Mouse (Mus musculus): ENCODE data around the gene Cdadc1. TPM values are rescaled to one million over a fixed set of nuclear protein-coding genes. Genes with fewer than 3 reads are reported as not detected.
A peak's percentile ranks its signal among the peaks of the same experiment; 100 is the strongest.

Gene Cdadc1
- polyA plus RNA-seq, 1 experiment, result 17.8 TPM

- H3K4me1 ChIP-seq (ENCODE audit: control insufficient read depth, insufficient read depth, low read length), result no peaks in the 10 kb centered on the region
- no peak for TF ChIP-seq EP300 (IDR thresholded peaks at IDR 0.05; ENCODE audit: insufficient read depth, low read depth, low read length)
- no peak for TF ChIP-seq CTCF (IDR thresholded peaks at IDR 0.05; ENCODE audit: low read depth, low read length)
- H3K4me3 ChIP-seq (ENCODE audit: low read depth, low read length), result no peak overlapping the region
- H3K9me3 ChIP-seq (replicated peaks; ENCODE audit: control insufficient read depth, insufficient read depth, low read length, poor library complexity, severe bottlenecking), result no peaks in the 10 kb centered on the region
- no peaks in the 10 kb centered on the region for H3K36me3 ChIP-seq (ENCODE audit: control insufficient read depth, insufficient read depth, low read length, poor library complexity, severe bottlenecking)
- no peak overlapping the region for H3K27ac ChIP-seq (ENCODE audit: insufficient read depth, low read length)
- no peaks in the 10 kb centered on the region for H3K27me3 ChIP-seq (ENCODE audit: control insufficient read depth, insufficient read depth, low read length, poor library complexity, severe bottlenecking)
- no peak overlapping the region for H3K9ac ChIP-seq (ENCODE audit: low read depth, poor library complexity, severe bottlenecking)
These were observed 6.4 kb upstream of the Cdadc1 start for GRCm38 (mm10) chr14:59604002-59604645.

DNA sequence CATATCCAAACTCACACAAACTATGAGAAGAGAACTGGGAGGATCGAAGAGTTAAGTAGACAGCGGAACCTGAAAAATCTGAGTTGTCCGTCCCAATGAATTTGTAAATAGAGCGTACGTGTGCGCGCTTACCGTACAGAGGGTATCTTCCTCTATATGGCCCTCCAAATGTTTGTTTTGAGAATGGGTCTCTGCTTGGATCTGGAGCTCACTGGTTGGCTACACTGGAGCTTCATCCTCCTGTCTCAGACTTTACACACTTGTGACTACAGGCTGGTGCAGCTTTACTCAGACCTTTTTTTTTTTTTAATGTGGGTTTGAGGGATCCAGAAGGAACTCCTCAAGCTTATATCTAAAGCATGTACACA is 485 bp upstream of the Cdadc1 start:
- no peaks in the 10 kb centered on the region for H3K9me3 ChIP-seq (replicated peaks; ENCODE audit: control insufficient read depth, insufficient read depth, low read length, poor library complexity, severe bottlenecking)
- peaks cover 3% of the 10 kb centered on the region; the same call in 1 of the 2 replicates for H3K36me3 ChIP-seq (ENCODE audit: control insufficient read depth, insufficient read depth, low read length, poor library complexity, severe bottlenecking)
- peak overlapping the region; percentile 37 for H3K9ac ChIP-seq (ENCODE audit: low read depth, poor library complexity, severe bottlenecking)
- no peaks in the 10 kb centered on the region for H3K4me1 ChIP-seq (ENCODE audit: control insufficient read depth, insufficient read depth, low read length)
- H3K4me3 ChIP-seq (ENCODE audit: low read depth, low read length), result peak overlapping the region; percentile 96
- H3K27ac ChIP-seq (ENCODE audit: insufficient read depth, low read length), result no peak overlapping the region
- TF ChIP-seq EP300 (IDR thresholded peaks at IDR 0.05; ENCODE audit: insufficient read depth, low read depth, low read length), result no peak
- no peak for TF ChIP-seq CTCF (IDR thresholded peaks at IDR 0.05; ENCODE audit: low read depth, low read length)
- TF ChIP-seq POLR2A (IDR thresholded peaks at IDR 0.05; ENCODE audit: insufficient read depth, low read length), result no peak
- no peaks in the 10 kb centered on the region for H3K27me3 ChIP-seq (ENCODE audit: control insufficient read depth, insufficient read depth, low read length, poor library complexity, severe bottlenecking)

DNA sequence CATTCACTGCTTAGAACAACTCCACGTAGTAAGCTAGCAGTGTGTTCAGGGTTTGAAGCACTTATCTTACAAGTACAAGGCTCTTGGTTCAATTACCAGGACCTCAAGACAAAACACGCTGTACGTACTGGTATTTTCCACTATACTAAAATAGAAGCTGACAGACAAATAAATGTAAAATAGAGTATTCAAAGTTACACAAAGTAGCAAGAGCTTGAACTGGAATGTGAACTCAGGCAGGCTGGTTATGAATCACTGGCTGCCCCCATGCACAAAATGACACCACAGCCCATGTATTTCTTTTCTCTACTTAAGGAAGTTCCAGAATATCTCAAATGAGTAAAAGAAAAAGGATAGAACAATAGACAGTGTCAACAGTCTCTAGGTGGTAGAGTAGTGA is 2.8 kb downstream of the Cdadc1 start:
- no peak overlapping the region for H3K9ac ChIP-seq (ENCODE audit: low read depth, poor library complexity, severe bottlenecking)
- H3K27ac ChIP-seq (ENCODE audit: insufficient read depth, low read length), result no peak overlapping the region
- no peaks in the 10 kb centered on the region for H3K9me3 ChIP-seq (replicated peaks; ENCODE audit: control insufficient read depth, insufficient read depth, low read length, poor library complexity, severe bottlenecking)
- H3K36me3 ChIP-seq (ENCODE audit: control insufficient read depth, insufficient read depth, low read length, poor library complexity, severe bottlenecking), result peaks cover 5% of the 10 kb centered on the region
- H3K4me3 ChIP-seq (ENCODE audit: low read depth, low read length), result no peak overlapping the region
- H3K27me3 ChIP-seq (ENCODE audit: control insufficient read depth, insufficient read depth, low read length, poor library complexity, severe bottlenecking), result no peaks in the 10 kb centered on the region
- TF ChIP-seq POLR2A (IDR thresholded peaks at IDR 0.05; ENCODE audit: insufficient read depth, low read length) (no peak), CTCF (IDR thresholded peaks at IDR 0.05; ENCODE audit: low read depth, low read length) (no peak), EP300 (IDR thresholded peaks at IDR 0.05; ENCODE audit: insufficient read depth, low read depth, low read length) (no peak)
- no peaks in the 10 kb centered on the region for H3K4me1 ChIP-seq (ENCODE audit: control insufficient read depth, insufficient read depth, low read length)

GRCm38 (mm10) chr14:59592593-59592992 is 5.2 kb downstream of the Cdadc1 start:
- TF ChIP-seq EP300 (IDR thresholded peaks at IDR 0.05; ENCODE audit: insufficient read depth, low read depth, low read length), result no peak
- no peak for TF ChIP-seq POLR2A (IDR thresholded peaks at IDR 0.05; ENCODE audit: insufficient read depth, low read length)
- TF ChIP-seq CTCF (IDR thresholded peaks at IDR 0.05; ENCODE audit: low read depth, low read length), result no peak
- Histone ChIP-seq H3K27ac (ENCODE audit: insufficient read depth, low read length) (no peak overlapping the region), H3K9ac (ENCODE audit: low read depth, poor library complexity, severe bottlenecking) (no peak overlapping the region), H3K4me1 (ENCODE audit: control insufficient read depth, insufficient read depth, low read length) (no peaks in the 10 kb centered on the region), H3K4me3 (ENCODE audit: low read depth, low read length) (no peak overlapping the region), H3K27me3 (ENCODE audit: control insufficient read depth, insufficient read depth, low read length, poor library complexity, severe bottlenecking) (no peaks in the 10 kb centered on the region), H3K36me3 (ENCODE audit: control insufficient read depth, insufficient read depth, low read length, poor library complexity, severe bottlenecking) (peaks cover 12% of the 10 kb centered on the region), H3K9me3 (replicated peaks; ENCODE audit: control insufficient read depth, insufficient read depth, low read length, poor library complexity, severe bottlenecking) (no peaks in the 10 kb centered on the region)

DNA sequence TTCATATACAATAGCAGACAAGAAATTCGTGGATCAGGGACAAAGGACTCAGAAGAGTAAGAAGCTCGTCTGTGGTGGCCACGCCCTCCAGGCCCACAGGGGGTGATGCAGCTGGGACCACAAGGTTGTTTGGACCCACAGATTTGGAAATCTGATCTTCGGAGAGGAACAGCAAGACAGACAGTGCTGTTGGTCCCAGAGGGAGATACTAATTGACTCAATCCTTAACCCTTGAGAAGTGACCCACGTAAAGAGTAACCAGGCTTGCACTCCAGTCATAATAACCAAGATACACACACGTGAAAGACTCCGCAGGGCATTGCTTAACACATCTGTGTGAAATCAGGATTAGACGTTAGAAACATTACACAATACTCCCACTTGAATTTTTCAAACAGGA is 5.9 kb downstream of the Cdadc1 start:
- H3K9me3 ChIP-seq (replicated peaks; ENCODE audit: control insufficient read depth, insufficient read depth, low read length, poor library complexity, severe bottlenecking), result no peaks in the 10 kb centered on the region
- H3K27ac ChIP-seq (ENCODE audit: insufficient read depth, low read length), result no peak overlapping the region
- H3K27me3 ChIP-seq (ENCODE audit: control insufficient read depth, insufficient read depth, low read length, poor library complexity, severe bottlenecking), result no peaks in the 10 kb centered on the region
- H3K36me3 ChIP-seq (ENCODE audit: control insufficient read depth, insufficient read depth, low read length, poor library complexity, severe bottlenecking), result peaks cover 12% of the 10 kb centered on the region
- no peak for TF ChIP-seq EP300 (IDR thresholded peaks at IDR 0.05; ENCODE audit: insufficient read depth, low read depth, low read length)
- TF ChIP-seq CTCF (IDR thresholded peaks at IDR 0.05; ENCODE audit: low read depth, low read length), result no peak
- no peak for TF ChIP-seq POLR2A (IDR thresholded peaks at IDR 0.05; ENCODE audit: insufficient read depth, low read length)
- no peaks in the 10 kb centered on the region for H3K4me1 ChIP-seq (ENCODE audit: control insufficient read depth, insufficient read depth, low read length)
- H3K4me3 ChIP-seq (ENCODE audit: low read depth, low read length), result no peak overlapping the region
- H3K9ac ChIP-seq (ENCODE audit: low read depth, poor library complexity, severe bottlenecking), result no peak overlapping the region

- H3K4me1 ChIP-seq (ENCODE audit: control insufficient read depth, insufficient read depth, low read length), result no peaks in the 10 kb centered on the region
- no peak overlapping the region for H3K27ac ChIP-seq (ENCODE audit: insufficient read depth, low read length)
- no peaks in the 10 kb centered on the region for H3K9me3 ChIP-seq (replicated peaks; ENCODE audit: control insufficient read depth, insufficient read depth, low read length, poor library complexity, severe bottlenecking)
- H3K4me3 ChIP-seq (ENCODE audit: low read depth, low read length), result no peak overlapping the region
- H3K27me3 ChIP-seq (ENCODE audit: control insufficient read depth, insufficient read depth, low read length, poor library complexity, severe bottlenecking), result no peaks in the 10 kb centered on the region
- peaks cover 19% of the 10 kb centered on the region for H3K36me3 ChIP-seq (ENCODE audit: control insufficient read depth, insufficient read depth, low read length, poor library complexity, severe bottlenecking)
- TF ChIP-seq EP300 (IDR thresholded peaks at IDR 0.05; ENCODE audit: insufficient read depth, low read depth, low read length), result no peak
- TF ChIP-seq CTCF (IDR thresholded peaks at IDR 0.05; ENCODE audit: low read depth, low read length), result no peak
- TF ChIP-seq POLR2A (IDR thresholded peaks at IDR 0.05; ENCODE audit: insufficient read depth, low read length), result no peak
- H3K9ac ChIP-seq (ENCODE audit: low read depth, poor library complexity, severe bottlenecking), result no peak overlapping the region
These were observed 7.1 kb downstream of the Cdadc1 start for GRCm38 (mm10) chr14:59590614-59591013.

All from ES-Bruce4 (cell line).